Mouse (Mus musculus): Measurements from ENCODE around the gene Crtc1.

DNA sequence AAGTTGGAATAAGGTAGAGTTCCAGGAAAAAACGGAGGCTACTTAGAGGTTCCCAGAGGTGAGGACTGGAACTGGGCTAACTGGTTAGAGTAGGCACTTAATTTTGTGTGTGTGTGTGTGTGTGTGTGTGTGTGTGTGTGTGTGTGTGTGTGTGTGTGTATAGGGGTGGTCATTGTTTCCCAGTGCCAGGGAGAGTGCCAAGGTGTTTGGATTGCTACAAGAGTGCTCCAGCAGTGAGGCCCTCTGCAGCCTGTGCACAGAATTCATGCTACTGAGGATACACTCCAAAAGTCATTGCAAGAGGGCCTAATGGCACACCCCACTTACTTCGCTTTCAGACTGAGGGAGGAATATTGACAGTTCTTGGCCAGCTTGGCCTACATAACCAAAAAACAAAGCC lies 43.6 kb upstream of the Crtc1 start:
- TF ChIP-seq MAFK (IDR thresholded peaks at IDR 0.05; ENCODE audit: insufficient read depth, low read depth, low read length) = no peak
- TF ChIP-seq ZC3H11A (IDR thresholded peaks at IDR 0.05; ENCODE audit: borderline replicate concordance, low read depth, low read length) = no peak
